Mouse (Mus musculus): ENCODE results near the gene Sdk1. TPM values are rescaled to one million over a fixed set of nuclear protein-coding genes. Genes with fewer than 3 reads are reported as not detected.

The Sdk1 gene
- total RNA-seq, 1 experiment: 1.2 TPM

- H3K9me3 ChIP-seq (ENCODE audit: control insufficient read depth, insufficient read depth, low read depth, low read length): no peaks in the 10 kb centered on the region
- H3K27ac ChIP-seq (ENCODE audit: insufficient read depth, low read depth, low read length, poor library complexity, severe bottlenecking): no peak overlapping the region
- no peak for DNase-seq (ENCODE audit: low read depth, low spot score)
- in situ Hi-C loops (cut with MboI; ENCODE audit: low sequenced_read_pairs in 2 of 2, unreplicated experiment in 2 of 2): no loop called here
- no peaks in the 10 kb centered on the region for H3K36me3 ChIP-seq (ENCODE audit: control insufficient read depth, insufficient read depth, low read length, poor library complexity, severe bottlenecking)
- no peak overlapping the region for H3K9ac ChIP-seq (ENCODE audit: insufficient read depth, low read depth, low read length, poor library complexity, severe bottlenecking)
- TF ChIP-seq ZC3H11A (IDR thresholded peaks at IDR 0.05; ENCODE audit: borderline replicate concordance, low read depth, low read length): no peak
- no peak for TF ChIP-seq ZNF384 (IDR thresholded peaks at IDR 0.05; ENCODE audit: low read depth, low read length)
- TF ChIP-seq CHD2 (IDR thresholded peaks at IDR 0.05; ENCODE audit: low read depth, low read length): no peak
- TF ChIP-seq MAFK (IDR thresholded peaks at IDR 0.05; ENCODE audit: insufficient read depth, low read depth, low read length): no peak
- no peak for TF ChIP-seq HCFC1 (IDR thresholded peaks at IDR 0.05; ENCODE audit: borderline replicate concordance, insufficient read depth, low read length)
- no peaks in the 10 kb centered on the region for H3K4me1 ChIP-seq (ENCODE audit: control insufficient read depth in 2 of 2, insufficient read depth in 2 of 2, low read length in 2 of 2, poor library complexity in 1 of 2)
- no peak overlapping the region for H3K4me3 ChIP-seq (ENCODE audit: insufficient read depth in 1 of 2, low read depth in 1 of 2, low read length in 2 of 2, poor library complexity in 1 of 2, severe bottlenecking in 1 of 2)
These were observed 133.5 kb downstream of the Sdk1 start for GRCm38 (mm10) chr5:141374797-141375196.

- no peak for DNase-seq (ENCODE audit: low read depth, low spot score)
- TF ChIP-seq ZNF384 (IDR thresholded peaks at IDR 0.05; ENCODE audit: low read depth, low read length): no peak
- no peak for TF ChIP-seq ZC3H11A (IDR thresholded peaks at IDR 0.05; ENCODE audit: borderline replicate concordance, low read depth, low read length)
- TF ChIP-seq MAFK (IDR thresholded peaks at IDR 0.05; ENCODE audit: insufficient read depth, low read depth, low read length): no peak
- TF ChIP-seq CHD2 (IDR thresholded peaks at IDR 0.05; ENCODE audit: low read depth, low read length): no peak
- TF ChIP-seq HCFC1 (IDR thresholded peaks at IDR 0.05; ENCODE audit: borderline replicate concordance, insufficient read depth, low read length): no peak
- H3K4me3 ChIP-seq (ENCODE audit: insufficient read depth in 1 of 2, low read depth in 1 of 2, low read length in 2 of 2, poor library complexity in 1 of 2, severe bottlenecking in 1 of 2): no peak overlapping the region
- no peaks in the 10 kb centered on the region for H3K36me3 ChIP-seq (ENCODE audit: control insufficient read depth, insufficient read depth, low read length, poor library complexity, severe bottlenecking)
- no peaks in the 10 kb centered on the region for H3K4me1 ChIP-seq (ENCODE audit: control insufficient read depth in 2 of 2, insufficient read depth in 2 of 2, low read length in 2 of 2, poor library complexity in 1 of 2)
- in situ Hi-C loops (cut with MboI; ENCODE audit: low sequenced_read_pairs in 2 of 2, unreplicated experiment in 2 of 2): no loop called here
- no peaks in the 10 kb centered on the region for H3K9me3 ChIP-seq (ENCODE audit: control insufficient read depth, insufficient read depth, low read depth, low read length)
- H3K27ac ChIP-seq (ENCODE audit: insufficient read depth, low read depth, low read length, poor library complexity, severe bottlenecking): no peak overlapping the region
- H3K9ac ChIP-seq (ENCODE audit: insufficient read depth, low read depth, low read length, poor library complexity, severe bottlenecking): no peak overlapping the region
These were observed 138.8 kb downstream of the Sdk1 start for GRCm38 (mm10) chr5:141379836-141380773.

- Histone ChIP-seq H3K9me3 (ENCODE audit: control insufficient read depth, insufficient read depth, low read depth, low read length) (no peaks in the 10 kb centered on the region), H3K9ac (ENCODE audit: insufficient read depth, low read depth, low read length, poor library complexity, severe bottlenecking) (no peak overlapping the region), H3K27ac (ENCODE audit: insufficient read depth, low read depth, low read length, poor library complexity, severe bottlenecking) (no peak overlapping the region), H3K4me3 (ENCODE audit: insufficient read depth in 1 of 2, low read depth in 1 of 2, low read length in 2 of 2, poor library complexity in 1 of 2, severe bottlenecking in 1 of 2) (no peak overlapping the region), H3K36me3 (ENCODE audit: control insufficient read depth, insufficient read depth, low read length, poor library complexity, severe bottlenecking) (no peaks in the 10 kb centered on the region), H3K4me1 (ENCODE audit: control insufficient read depth in 2 of 2, insufficient read depth in 2 of 2, low read length in 2 of 2, poor library complexity in 1 of 2) (no peaks in the 10 kb centered on the region)
- in situ Hi-C loops (cut with MboI; ENCODE audit: low sequenced_read_pairs in 2 of 2, unreplicated experiment in 2 of 2): no loop called here
- no peak for DNase-seq (ENCODE audit: low read depth, low spot score)
- TF ChIP-seq ZNF384 (IDR thresholded peaks at IDR 0.05; ENCODE audit: low read depth, low read length) (no peak), CHD2 (IDR thresholded peaks at IDR 0.05; ENCODE audit: low read depth, low read length) (no peak), MAFK (IDR thresholded peaks at IDR 0.05; ENCODE audit: insufficient read depth, low read depth, low read length) (no peak)
These were observed 139.5 kb downstream of the Sdk1 start for GRCm38 (mm10) chr5:141380774-141381156.

- Histone ChIP-seq H3K36me3 (ENCODE audit: control insufficient read depth, insufficient read depth, low read length, poor library complexity, severe bottlenecking) (no peaks in the 10 kb centered on the region), H3K27ac (ENCODE audit: insufficient read depth, low read depth, low read length, poor library complexity, severe bottlenecking) (no peak overlapping the region), H3K4me3 (ENCODE audit: insufficient read depth in 1 of 2, low read depth in 1 of 2, low read length in 2 of 2, poor library complexity in 1 of 2, severe bottlenecking in 1 of 2) (no peak overlapping the region), H3K9me3 (ENCODE audit: control insufficient read depth, insufficient read depth, low read depth, low read length) (no peaks in the 10 kb centered on the region), H3K4me1 (ENCODE audit: control insufficient read depth in 2 of 2, insufficient read depth in 2 of 2, low read length in 2 of 2, poor library complexity in 1 of 2) (no peaks in the 10 kb centered on the region), H3K9ac (ENCODE audit: insufficient read depth, low read depth, low read length, poor library complexity, severe bottlenecking) (no peak overlapping the region)
- DNase-seq (ENCODE audit: low read depth, low spot score): no peak
- in situ Hi-C loops (cut with MboI; ENCODE audit: low sequenced_read_pairs in 2 of 2, unreplicated experiment in 2 of 2): no loop called here
- TF ChIP-seq CHD2 (IDR thresholded peaks at IDR 0.05; ENCODE audit: low read depth, low read length): no peak
- no peak for TF ChIP-seq HCFC1 (IDR thresholded peaks at IDR 0.05; ENCODE audit: borderline replicate concordance, insufficient read depth, low read length)
- TF ChIP-seq ZNF384 (IDR thresholded peaks at IDR 0.05; ENCODE audit: low read depth, low read length): no peak
- TF ChIP-seq MAFK (IDR thresholded peaks at IDR 0.05; ENCODE audit: insufficient read depth, low read depth, low read length): no peak
- TF ChIP-seq ZC3H11A (IDR thresholded peaks at IDR 0.05; ENCODE audit: borderline replicate concordance, low read depth, low read length): no peak
These were observed 140.3 kb downstream of the Sdk1 start for GRCm38 (mm10) chr5:141381581-141381980.
